ENCODE assay signal across 8 mouse cellular contexts in genomic region chr4:26346443-26347106, GRCm38 (mm10). TPM values are rescaled to one million over a fixed set of nuclear protein-coding genes. Genes with fewer than 3 reads are reported as not detected.
DNase-seq lines count a peak whose midpoint lies in the region; ATAC-seq and TF ChIP-seq lines count a peak whose summit lies in the region.

Gene Manea (minus strand): TSS chr4:26346891.

- peak within 1 kb of the TSS; percentile 68 for H3K4me2 ChIP-seq in hindbrain, embryonic 13.5 days

- TF ChIP-seq CTCF in Patski (IDR thresholded peaks at IDR 0.05), result no peak

- in situ Hi-C loops in Patski (cut with MboI; ENCODE audit: low pct_unique_long_range_greater_than_20kb), result no loop called here

- CTCF ChIA-PET in Patski (lab: Charles Lee), result no interaction called here

- H3K4me1 ChIP-seq in hindbrain, embryonic 13.5 days (replicated peaks), result peaks cover 15% of the 10 kb centered on the region

- POLR2A ChIA-PET in Patski (lab: Charles Lee), result no interaction called here

- H3K9me3 ChIP-seq in hindbrain, embryonic 13.5 days, result no peaks in the 10 kb centered on the region

- H3K27ac ChIP-seq in hindbrain, embryonic 13.5 days, result peak within 1 kb of the TSS; percentile 92

- no peaks in the 10 kb centered on the region for H3K36me3 ChIP-seq in hindbrain, embryonic 13.5 days

- no peak for DNase-seq in Patski (ENCODE audit: low read depth, low spot score)
- peak; percentile 92 for DNase-seq in cerebellum, postnatal 14 days
- DNase-seq in frontal cortex, postnatal 14 days (ENCODE audit: low spot score in 2 of 2), result peak; percentile 71 to 84
- peak; percentile 69 to 74 for DNase-seq in layer of hippocampus, postnatal 25 days (ENCODE audit: extremely low spot score in 1 of 2, low spot score in 1 of 2)
- DNase-seq in lung, postnatal 25 days (ENCODE audit: low spot score), result peak; percentile 95
- peak; percentile 95 for DNase-seq in retina, embryonic 14.5 days (ENCODE audit: low spot score)
- DNase-seq in thymus, postnatal 4 days, result peak; percentile 97

- under 1% methylated on average over 52 of the region's 52 CpGs for WGBS in hindbrain, embryonic 13.5 days

- no peaks in the 10 kb centered on the region for H3K27me3 ChIP-seq in Patski
- H3K27me3 ChIP-seq in hindbrain, embryonic 13.5 days, result no peaks in the 10 kb centered on the region

- peak within 1 kb of the TSS; percentile 86 for H3K4me3 ChIP-seq in hindbrain, embryonic 13.5 days

- ATAC-seq in Patski, result peak; percentile 100
- ATAC-seq in hindbrain, embryonic 13.5 days (ENCODE audit: low FRiP score), result peak; percentile 97

- H3K9ac ChIP-seq in hindbrain, embryonic 13.5 days, result peak within 1 kb of the TSS; percentile 91

RNA-seq across cellular contexts. Expression of gene Manea, which starts in this region (rescaled TPM):
- 9.8 TPM for polyA plus RNA-seq in Patski (2021)
- 16.7 and 17.4 TPM in 2 replicates for polyA plus RNA-seq in hindbrain, embryonic 13.5 days (2015; fragmentation: Nextera tagmentation; extraction: Ambion mirVana)
- 10 to 100 TPM; 28.1 to 28.4 TPM for total RNA-seq in layer of hippocampus, postnatal 25 days (2021)
